Mouse (Mus musculus): ENCODE results near the gene Prune2. TPM values are rescaled to one million over a fixed set of nuclear protein-coding genes. Genes with fewer than 3 reads are reported as not detected.

Gene Prune2
- total and polyA plus RNA-seq, 3 experiments, result not detected

DNA sequence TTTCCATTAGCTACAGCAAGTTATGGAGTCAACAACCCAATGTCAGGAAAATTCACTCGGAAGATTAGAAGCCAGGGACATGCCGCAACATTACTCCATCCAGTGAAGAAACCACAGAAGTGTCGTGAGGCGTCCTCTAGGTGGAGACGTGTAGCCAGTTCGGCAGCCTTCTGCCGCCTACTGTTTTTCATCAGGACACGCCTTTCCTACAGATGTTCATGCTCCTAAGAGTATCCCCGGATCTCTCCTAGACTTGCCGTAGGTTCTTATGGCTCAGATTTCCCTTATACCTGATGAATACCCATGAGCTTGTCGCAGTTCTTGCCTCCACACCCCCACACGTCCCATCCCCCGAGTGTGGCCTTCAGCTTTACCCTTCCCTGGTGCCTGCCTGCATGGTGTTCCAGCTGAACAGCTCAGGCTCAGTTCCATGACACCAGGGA lies 207.6 kb downstream of the Prune2 start:
- no peak for DNase-seq (ENCODE audit: low read depth, low spot score)
- Histone ChIP-seq H3K36me3 (ENCODE audit: control insufficient read depth in 1 of 2, insufficient read depth in 2 of 2, low read length in 2 of 2) (no peaks in the 10 kb centered on the region), H3K27me3 (ENCODE audit: control insufficient read depth in 1 of 2, insufficient read depth in 2 of 2, low read length in 2 of 2) (no peaks in the 10 kb centered on the region), H3K9me3 (replicated peaks; ENCODE audit: insufficient read depth, low read length) (no peaks in the 10 kb centered on the region), H3K9ac (ENCODE audit: control insufficient read depth, low read depth, low read length, poor library complexity, severe bottlenecking) (no peak overlapping the region), H3K27ac (ENCODE audit: control insufficient read depth, low read depth, low read length) (no peak overlapping the region), H3K79me2 (ENCODE audit: control insufficient read depth, insufficient read depth, low read length, poor library complexity) (no peaks in the 10 kb centered on the region), H3K4me3 (ENCODE audit: control insufficient read depth in 1 of 2, insufficient read depth in 1 of 2, low read depth in 2 of 2, low read length in 2 of 2) (no peak overlapping the region), H3K4me1 (ENCODE audit: control insufficient read depth in 1 of 2, insufficient read depth in 2 of 2, low read length in 2 of 2) (no peaks in the 10 kb centered on the region)
- TF ChIP-seq GATA1 (IDR thresholded peaks at IDR 0.05; ENCODE audit: low read depth, low read length), result no peak
- no peak for TF ChIP-seq POLR2AphosphoS5 (IDR thresholded peaks at IDR 0.05; ENCODE audit: borderline replicate concordance, low read depth, low read length)
- no peak for TF ChIP-seq RAD21 (IDR thresholded peaks at IDR 0.05; ENCODE audit: low read depth, low read length)
- no peak for TF ChIP-seq SMC3 (IDR thresholded peaks at IDR 0.05; ENCODE audit: low read depth, low read length)
- no peak for TF ChIP-seq MYB (IDR thresholded peaks at IDR 0.05; ENCODE audit: low read depth, low read length)
- TF ChIP-seq TAL1 (IDR thresholded peaks at IDR 0.05; ENCODE audit: low read length), result no peak
- no peak for TF ChIP-seq RCOR1 (IDR thresholded peaks at IDR 0.05; ENCODE audit: low read depth, low read length)

DNA sequence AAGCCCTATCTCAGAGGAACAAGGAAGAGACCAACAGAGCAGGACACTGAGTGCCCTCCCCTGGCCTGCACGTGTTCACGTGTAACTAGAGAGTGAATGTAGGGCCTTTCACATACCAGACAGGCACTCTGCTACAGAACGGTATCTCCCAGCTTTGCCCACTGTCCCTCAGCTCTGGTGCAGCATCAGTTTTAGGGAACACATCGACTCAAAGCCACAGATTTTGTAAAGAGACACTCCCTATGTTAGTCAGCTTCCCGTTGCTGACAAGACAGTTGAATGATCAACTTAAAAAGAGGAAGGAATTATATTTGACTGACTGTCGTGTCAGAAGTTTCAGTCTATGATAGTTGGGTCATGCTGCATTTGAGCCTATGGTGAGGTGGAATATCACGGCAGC lies 210.4 kb downstream of the Prune2 start:
- H3K36me3 ChIP-seq (ENCODE audit: control insufficient read depth in 1 of 2, insufficient read depth in 2 of 2, low read length in 2 of 2), result no peaks in the 10 kb centered on the region
- H3K9ac ChIP-seq (ENCODE audit: control insufficient read depth, low read depth, low read length, poor library complexity, severe bottlenecking), result no peak overlapping the region
- TF ChIP-seq BHLHE40 (IDR thresholded peaks at IDR 0.05; ENCODE audit: borderline replicate concordance, low read depth, low read length) (no peak), KAT2A (conservative IDR thresholded peaks at IDR 0.05; ENCODE audit: low read depth, low read length) (no peak), MAFK (IDR thresholded peaks at IDR 0.05; ENCODE audit: borderline replicate concordance, low read depth, low read length) (no peak), JUND (IDR thresholded peaks at IDR 0.05; ENCODE audit: low read depth, low read length) (no peak), MYB (IDR thresholded peaks at IDR 0.05; ENCODE audit: low read depth, low read length) (no peak)
- H3K79me2 ChIP-seq (ENCODE audit: control insufficient read depth, insufficient read depth, low read length, poor library complexity), result no peaks in the 10 kb centered on the region
- no peaks in the 10 kb centered on the region; a peak in 1 of 4 replicates for H3K27me3 ChIP-seq (ENCODE audit: control insufficient read depth in 1 of 2, insufficient read depth in 2 of 2, low read length in 2 of 2)
- no peak for DNase-seq (ENCODE audit: low read depth, low spot score)
- H3K4me1 ChIP-seq (ENCODE audit: control insufficient read depth in 1 of 2, insufficient read depth in 2 of 2, low read length in 2 of 2), result no peaks in the 10 kb centered on the region
- no peaks in the 10 kb centered on the region for H3K9me3 ChIP-seq (replicated peaks; ENCODE audit: insufficient read depth, low read length)
- no peak overlapping the region for H3K4me3 ChIP-seq (ENCODE audit: control insufficient read depth in 1 of 2, insufficient read depth in 1 of 2, low read depth in 2 of 2, low read length in 2 of 2)
- H3K27ac ChIP-seq (ENCODE audit: control insufficient read depth, low read depth, low read length), result no peak overlapping the region

DNA sequence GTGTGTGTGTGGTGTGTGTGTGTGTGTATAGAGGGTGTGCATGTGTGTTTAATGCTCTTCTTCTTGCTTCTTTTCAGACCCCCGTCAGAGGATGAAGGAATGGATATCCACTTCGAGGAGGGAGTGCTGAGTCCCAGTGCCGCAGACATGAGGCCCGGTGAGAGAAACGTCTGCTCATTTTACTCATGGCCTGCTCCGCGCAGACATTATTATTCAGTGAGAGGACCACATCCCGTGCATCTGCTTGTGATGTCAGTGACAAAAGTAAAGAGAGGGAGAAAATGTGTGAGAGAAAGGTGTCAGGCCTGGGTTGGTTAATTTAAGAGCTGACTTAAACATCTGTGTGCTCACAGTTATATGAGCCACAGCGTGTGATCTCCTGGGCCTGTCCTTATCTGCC lies 212.3 kb downstream of the Prune2 start:
- Histone ChIP-seq H3K36me3 (ENCODE audit: control insufficient read depth in 1 of 2, insufficient read depth in 2 of 2, low read length in 2 of 2) (no peaks in the 10 kb centered on the region), H3K9me3 (replicated peaks; ENCODE audit: insufficient read depth, low read length) (no peaks in the 10 kb centered on the region), H3K27me3 (ENCODE audit: control insufficient read depth in 1 of 2, insufficient read depth in 2 of 2, low read length in 2 of 2) (no peaks in the 10 kb centered on the region; a peak in 1 of 4 replicates), H3K9ac (ENCODE audit: control insufficient read depth, low read depth, low read length, poor library complexity, severe bottlenecking) (no peak overlapping the region), H3K27ac (ENCODE audit: control insufficient read depth, low read depth, low read length) (no peak overlapping the region), H3K4me3 (ENCODE audit: control insufficient read depth in 1 of 2, insufficient read depth in 1 of 2, low read depth in 2 of 2, low read length in 2 of 2) (no peak overlapping the region), H3K4me1 (ENCODE audit: control insufficient read depth in 1 of 2, insufficient read depth in 2 of 2, low read length in 2 of 2) (no peaks in the 10 kb centered on the region), H3K79me2 (ENCODE audit: control insufficient read depth, insufficient read depth, low read length, poor library complexity) (no peaks in the 10 kb centered on the region)
- no peak for DNase-seq (ENCODE audit: low read depth, low spot score)
- TF ChIP-seq ZKSCAN1 (IDR thresholded peaks at IDR 0.05; ENCODE audit: low read depth, low read length) (no peak), HCFC1 (IDR thresholded peaks at IDR 0.05; ENCODE audit: low read depth, low read length) (no peak), MYB (IDR thresholded peaks at IDR 0.05; ENCODE audit: low read depth, low read length) (no peak), USF2 (IDR thresholded peaks at IDR 0.05; ENCODE audit: borderline replicate concordance in 1 of 2, insufficient read depth in 1 of 2, low read depth in 1 of 2, low read length in 2 of 2) (no peak), POLR2AphosphoS2 (IDR thresholded peaks at IDR 0.05; ENCODE audit: low read length) (no peak), GATA1 (IDR thresholded peaks at IDR 0.05; ENCODE audit: low read depth, low read length) (no peak), POLR2AphosphoS5 (IDR thresholded peaks at IDR 0.05; ENCODE audit: borderline replicate concordance, low read depth, low read length) (no peak), MAX (IDR thresholded peaks at IDR 0.05; ENCODE audit: low read length) (no peak), NELFE (IDR thresholded peaks at IDR 0.05; ENCODE audit: low read depth, low read length) (no peak), CHD1 (IDR thresholded peaks at IDR 0.05; ENCODE audit: low read depth, low read length) (no peak), ZNF384 (IDR thresholded peaks at IDR 0.05; ENCODE audit: low read depth, low read length) (no peak), RCOR1 (IDR thresholded peaks at IDR 0.05; ENCODE audit: low read depth, low read length) (no peak), MYC (IDR thresholded peaks at IDR 0.05; ENCODE audit: low read depth, low read length) (no peak), RAD21 (IDR thresholded peaks at IDR 0.05; ENCODE audit: low read depth, low read length) (no peak), MAZ (IDR thresholded peaks at IDR 0.05; ENCODE audit: low read depth, low read length) (no peak)

Data from MEL (cell line).